Mouse (Mus musculus) testis, adult 2 months (tissue): ENCODE measurements at regions not wholly inside any gene's neighbourhood (a gene's known extent, or its start where the extent isn't known, plus 50 kb on each side); places are given as distances from the start of the nearest gene placed in this dataset.

Source experiments
- CTCF ChIP-seq: fragments of 200-500 bp; IDR thresholded peaks from 2 replicates; pipeline ENCODE4 v1.5.1; 2012; ENCODE audit warnings: low read depth, mild to moderate bottlenecking, inconsistent platforms, low read length, moderate library complexity; ENCODE audit not compliant: control insufficient read depth, insufficient read depth, insufficient replicate concordance
- POLR2A ChIP-seq: fragments of 200-500 bp; IDR thresholded peaks from 2 replicates; pipeline ENCODE4 v1.6.1; 2012; ENCODE audit warnings: low read depth, mild to moderate bottlenecking, inconsistent platforms, low read length, moderate library complexity; ENCODE audit not compliant: control insufficient read depth

DNA sequence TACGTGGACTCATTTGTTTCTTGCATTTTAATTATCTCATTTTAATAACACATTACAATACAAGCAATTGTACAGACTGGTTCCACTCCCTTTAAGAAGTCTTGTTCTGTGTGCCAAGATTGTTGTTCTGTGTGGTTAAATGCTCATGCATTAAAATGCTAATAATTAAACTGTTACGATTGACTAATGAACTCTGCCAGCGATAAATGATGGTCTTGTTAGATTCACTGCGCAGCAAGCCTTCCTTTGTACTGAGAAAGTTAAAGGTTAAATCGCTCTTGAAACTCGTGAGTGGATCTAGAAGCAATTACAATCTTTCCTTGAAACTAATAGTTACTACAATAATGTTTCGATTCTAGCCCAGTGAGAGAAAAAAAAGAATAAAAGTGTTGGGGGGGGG, 221.0 kb downstream of the Emx2 start:
- no peak for TF ChIP-seq CTCF
- no peak for TF ChIP-seq POLR2A
